Mouse (Mus musculus) myocyte (in vitro differentiated cells): ENCODE measurements around the gene Evi5l.

ENCODE experiments used
- CEBPB ChIP-seq: IDR thresholded peaks from 2 replicates; pipeline ENCODE4 v1.6.1; 2011; ENCODE audit warnings: mild to moderate bottlenecking, moderate library complexity; ENCODE audit not compliant: poor library complexity, insufficient read depth, severe bottlenecking
- E2F4 ChIP-seq: IDR thresholded peaks from one replicate; pipeline ENCODE4 v1.6.1; 2011; ENCODE audit warnings: mild to moderate bottlenecking, control low read depth, moderate library complexity; ENCODE audit not compliant: insufficient read depth
- MAX ChIP-seq: IDR thresholded peaks from one replicate; pipeline ENCODE4 v1.6.1; 2011; ENCODE audit warnings: low read depth, mild to moderate bottlenecking, control low read depth
- MYOD1 ChIP-seq, 3 experiments: IDR thresholded peaks; one replicate each; pipeline ENCODE4 v1.6.1; 2011; ENCODE audit warnings: control low read depth in 2 of 3, low read depth in 2 of 3, mild to moderate bottlenecking in 2 of 3, moderate library complexity in 1 of 3; ENCODE audit not compliant: insufficient read length in 2 of 3, control insufficient read depth in 1 of 3
- MYOG ChIP-seq, 3 experiments: IDR thresholded peaks; one replicate each; pipeline ENCODE4 v1.6.1; 2011; ENCODE audit warnings: control low read depth in 2 of 3, low read depth in 2 of 3, mild to moderate bottlenecking in 2 of 3; ENCODE audit not compliant: insufficient read length in 2 of 3, control insufficient read depth in 1 of 3, insufficient read depth in 1 of 3
- POLR2A ChIP-seq: IDR thresholded peaks from one replicate; pipeline ENCODE4 v1.6.1; 2011; ENCODE audit warnings: low read depth, mild to moderate bottlenecking, control low read depth, moderate library complexity; ENCODE audit not compliant: insufficient read length
- POLR2AphosphoS2 ChIP-seq: IDR thresholded peaks from one replicate; pipeline ENCODE4 v1.6.1; 2011; ENCODE audit warnings: low read depth, control low read depth; ENCODE audit not compliant: insufficient read length
- REST ChIP-seq: IDR thresholded peaks from one replicate; pipeline ENCODE4 v1.6.1; 2011; ENCODE audit warnings: mild to moderate bottlenecking, control low read depth, moderate library complexity; ENCODE audit not compliant: insufficient read depth, insufficient read length
- TCF12 ChIP-seq: IDR thresholded peaks from one replicate; pipeline ENCODE4 v1.6.1; 2011; ENCODE audit warnings: mild to moderate bottlenecking, control low read depth; ENCODE audit not compliant: poor library complexity, insufficient read depth, severe bottlenecking
- TCF3 ChIP-seq: IDR thresholded peaks from one replicate; pipeline ENCODE4 v1.6.1; 2011; ENCODE audit warnings: low read depth, control low read depth; ENCODE audit not compliant: insufficient read length
- USF1 ChIP-seq: IDR thresholded peaks from one replicate; pipeline ENCODE4 v1.6.1; 2011; ENCODE audit warnings: low read depth, mild to moderate bottlenecking, control low read depth, moderate library complexity

GRCm38 (mm10) chr8:4213210-4214005 is 47.0 kb downstream of the Evi5l start:
- no peak for TF ChIP-seq POLR2A
- no peak for TF ChIP-seq USF1
- TF ChIP-seq TCF12 = no peak
- no peak for TF ChIP-seq MAX
- no peak for TF ChIP-seq CEBPB
- no peak for TF ChIP-seq MYOG (IDR thresholded peaks at IDR 0.05; ENCODE audit: control insufficient read depth in 1 of 3, insufficient read depth in 1 of 3, insufficient read length in 2 of 3, low read depth in 2 of 3)
- no peak for TF ChIP-seq POLR2AphosphoS2
- no peak for TF ChIP-seq REST
- no peak for TF ChIP-seq E2F4
- no peak for TF ChIP-seq TCF3
- TF ChIP-seq MYOD1 (IDR thresholded peaks at IDR 0.05; ENCODE audit: control insufficient read depth in 1 of 3, insufficient read length in 2 of 3, low read depth in 2 of 3) = no peak
